In the genomic region with DNA sequence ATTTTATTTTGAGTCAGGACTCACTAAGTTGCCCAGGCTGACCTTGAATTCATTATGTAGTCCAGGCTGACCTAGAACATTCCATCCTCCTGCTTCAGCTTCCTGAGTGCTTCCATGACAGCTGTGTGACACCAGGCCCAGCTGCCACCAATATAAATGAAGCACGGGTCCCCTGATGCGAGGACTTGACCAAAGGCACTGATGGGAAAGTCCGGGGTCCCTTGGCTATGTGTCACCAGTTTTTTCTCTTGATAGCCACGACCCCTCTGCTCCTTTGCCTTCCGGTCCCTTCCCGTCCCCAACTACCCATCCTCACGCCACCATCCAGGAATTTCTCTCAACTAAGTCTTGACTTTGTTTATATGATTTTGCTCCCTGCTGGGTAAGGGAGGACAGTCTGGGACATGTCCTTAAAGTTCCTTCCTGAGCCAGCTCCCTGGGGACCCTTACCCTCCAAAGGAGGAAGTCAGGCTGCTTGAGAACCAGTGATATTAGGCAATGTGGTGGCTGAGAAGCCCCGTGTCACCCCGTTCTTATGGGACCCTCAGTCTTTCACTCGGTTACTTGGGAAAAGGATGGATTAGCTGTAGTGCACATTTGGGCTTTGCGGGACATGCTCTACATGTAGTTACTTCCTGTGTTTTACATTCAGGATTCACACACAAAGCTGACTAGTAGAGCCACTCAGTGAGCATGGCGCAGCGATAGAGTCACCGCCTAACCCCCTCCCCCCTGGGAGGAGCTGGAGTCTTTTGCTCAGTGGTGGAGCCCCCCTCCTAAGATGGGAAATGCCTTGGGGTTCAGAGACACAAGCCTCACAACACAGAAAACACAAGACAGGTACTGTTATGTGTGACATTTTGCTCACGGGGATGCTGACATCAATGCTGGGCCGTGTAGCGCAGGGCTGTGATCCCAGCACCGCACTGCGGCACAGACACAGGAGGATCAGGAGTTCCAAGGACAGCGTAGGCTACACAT, we compare ENCODE assay signal across 8 mouse cellular contexts. TPM values are rescaled to one million over a fixed set of nuclear protein-coding genes. Genes with fewer than 3 reads are reported as not detected.
DNase-seq lines count a peak whose midpoint lies in the region; ATAC-seq lines count a peak whose summit lies in the region.

No protein-coding gene starts in this region.

- peak overlapping the region; percentile 97 for H3K27ac ChIP-seq in embryonic facial prominence, embryonic 10.5 days (replicated peaks)
- peak overlapping the region; percentile 99 for H3K27ac ChIP-seq in heart, embryonic 12.5 days (ENCODE audit: poor library complexity, severe bottlenecking)
- peak overlapping the region; percentile 100 for H3K27ac ChIP-seq in liver, embryonic 16.5 days (ENCODE audit: low read length)

- no peaks in the 10 kb centered on the region for H3K27me3 ChIP-seq in embryonic facial prominence, embryonic 10.5 days (replicated peaks; ENCODE audit: low read depth, poor library complexity, severe bottlenecking)
- no peaks in the 10 kb centered on the region for H3K27me3 ChIP-seq in heart, embryonic 12.5 days (replicated peaks)
- no peaks in the 10 kb centered on the region for H3K27me3 ChIP-seq in liver, embryonic 16.5 days (ENCODE audit: control insufficient read depth, insufficient read depth, low read depth, low read length)

- peak overlapping the region; percentile 74 for H3K4me3 ChIP-seq in embryonic facial prominence, embryonic 10.5 days
- H3K4me3 ChIP-seq in heart, embryonic 12.5 days, result peak overlapping the region; percentile 63
- H3K4me3 ChIP-seq in liver, embryonic 16.5 days (ENCODE audit: low read depth, low read length), result peak overlapping the region; percentile 77

- H3K4me1 ChIP-seq in embryonic facial prominence, embryonic 10.5 days, result peaks cover 23% of the 10 kb centered on the region
- peaks cover 25% of the 10 kb centered on the region for H3K4me1 ChIP-seq in heart, embryonic 12.5 days (replicated peaks)
- H3K4me1 ChIP-seq in liver, embryonic 16.5 days (ENCODE audit: control insufficient read depth, low read depth, low read length), result peaks cover 52% of the 10 kb centered on the region

- peak overlapping the region; percentile 83 for H3K9ac ChIP-seq in heart, embryonic 12.5 days
- H3K9ac ChIP-seq in liver, embryonic 16.5 days (ENCODE audit: low read depth, low read length), result peak overlapping the region; percentile 85

- H3K4me2 ChIP-seq in heart, embryonic 12.5 days, result peak overlapping the region; percentile 79
- peak overlapping the region; percentile 88 for H3K4me2 ChIP-seq in liver, embryonic 16.5 days (ENCODE audit: low read depth, low read length)

- DNase-seq in adrenal gland, adult 18-20 months (ENCODE audit: low spot score in 2 of 2), result peak; percentile 23 to 33
- no peak for DNase-seq in adrenal gland, postnatal 4 days (ENCODE audit: low spot score in 2 of 2)
- DNase-seq in Muller cell, postnatal 12 days (ENCODE audit: inconsistent ontology term), result peak; percentile 80
- DNase-seq in embryonic facial prominence, embryonic 10.5 days (ENCODE audit: low spot score), result peak; percentile 61
- DNase-seq in kidney, postnatal 14 days, result peak; percentile 59
- DNase-seq in right cerebral cortex, postnatal 14 days, result peak; percentile 54

- no peaks in the 10 kb centered on the region for H3K9me3 ChIP-seq in embryonic facial prominence, embryonic 10.5 days
- no peaks in the 10 kb centered on the region for H3K9me3 ChIP-seq in heart, embryonic 12.5 days (replicated peaks)
- no peaks in the 10 kb centered on the region for H3K9me3 ChIP-seq in liver, embryonic 16.5 days (replicated peaks; ENCODE audit: control insufficient read depth, low read length)

- ATAC-seq in heart, embryonic 12.5 days (ENCODE audit: insufficient number of reproducible peaks, low FRiP score), result no peak
- ATAC-seq in liver, embryonic 16.5 days (ENCODE audit: low read depth), result no peak

- WGBS in embryonic facial prominence, embryonic 10.5 days, result 20% methylated on average over 20 of the region's 20 CpGs
- WGBS in heart, embryonic 12.5 days, result 14% methylated on average over 20 of the region's 20 CpGs
- 12% methylated on average over 20 of the region's 20 CpGs for WGBS in liver, embryonic 16.5 days (ENCODE audit: insufficient replicate concordance)

- peaks cover 42% of the 10 kb centered on the region for H3K36me3 ChIP-seq in embryonic facial prominence, embryonic 10.5 days (replicated peaks)
- H3K36me3 ChIP-seq in heart, embryonic 12.5 days, result peaks cover 15% of the 10 kb centered on the region
- no peaks in the 10 kb centered on the region; the same call in 1 of the 2 replicates for H3K36me3 ChIP-seq in liver, embryonic 16.5 days (ENCODE audit: control insufficient read depth, insufficient read depth)

RNA-seq across cellular contexts. Expression of a gene that starts 1.0 kb away (rescaled TPM):
- 10 to 100 TPM; 40.8 to 56.7 TPM for total RNA-seq in adrenal gland, adult 18-20 months (2021)
- total RNA-seq in adrenal gland, postnatal 4 days (2021), result 10 to 100 TPM; 23.6 to 24.1 TPM
- 46.4 and 49.4 TPM in 2 replicates for polyA plus RNA-seq in embryonic facial prominence, embryonic 10.5 days (2016; fragmentation: Nextera tagmentation; extraction: Ambion mirVana)
- 37.0 and 38.4 TPM in 2 replicates for polyA plus RNA-seq in heart, embryonic 12.5 days (2016; fragmentation: Nextera tagmentation; extraction: Ambion mirVana)
- 13.2 and 14.3 TPM in 2 replicates for polyA plus RNA-seq in liver, embryonic 16.5 days (2015; fragmentation: Nextera tagmentation; extraction: Ambion mirVana)

RNA-seq across cellular contexts. Expression of a gene that starts 14.8 kb away (rescaled TPM):
- 10 to 100 TPM in 1 of 2 experiments, 1 to 10 TPM in 1; 7.7 to 17.3 TPM for total RNA-seq in adrenal gland, adult 18-20 months (2021)
- total RNA-seq in adrenal gland, postnatal 4 days (2021), result 1 to 10 TPM; 4.5 to 4.8 TPM
- polyA plus RNA-seq in embryonic facial prominence, embryonic 10.5 days (2016; fragmentation: Nextera tagmentation; extraction: Ambion mirVana), result 1.7 and 2.0 TPM in 2 replicates
- polyA plus RNA-seq in heart, embryonic 12.5 days (2016; fragmentation: Nextera tagmentation; extraction: Ambion mirVana), result 0.97 and 1.1 TPM in 2 replicates
- 0.49 and 0.60 TPM in 2 replicates for polyA plus RNA-seq in liver, embryonic 16.5 days (2015; fragmentation: Nextera tagmentation; extraction: Ambion mirVana)

RNA-seq across cellular contexts. Expression of a gene that starts 44.5 kb away (rescaled TPM):
- 10 to 100 TPM; 42.9 to 56.4 TPM for total RNA-seq in adrenal gland, adult 18-20 months (2021)
- 10 to 100 TPM; 83.7 to 89.3 TPM for total RNA-seq in adrenal gland, postnatal 4 days (2021)
- polyA plus RNA-seq in embryonic facial prominence, embryonic 10.5 days (2016; fragmentation: Nextera tagmentation; extraction: Ambion mirVana), result 56.7 and 61.1 TPM in 2 replicates
- polyA plus RNA-seq in heart, embryonic 12.5 days (2016; fragmentation: Nextera tagmentation; extraction: Ambion mirVana), result 93.7 and 99.0 TPM in 2 replicates
- polyA plus RNA-seq in liver, embryonic 16.5 days (2015; fragmentation: Nextera tagmentation; extraction: Ambion mirVana), result 32.8 and 33.0 TPM in 2 replicates

RNA-seq across cellular contexts. Expression of a gene that starts 50.9 kb away (rescaled TPM):
- total RNA-seq in adrenal gland, adult 18-20 months (2021), result 10 to 100 TPM; 33.9 to 43.9 TPM
- total RNA-seq in adrenal gland, postnatal 4 days (2021), result 10 to 100 TPM; 44.8 to 46.7 TPM
- polyA plus RNA-seq in embryonic facial prominence, embryonic 10.5 days (2016; fragmentation: Nextera tagmentation; extraction: Ambion mirVana), result 5.2 and 6.2 TPM in 2 replicates
- 17.7 and 18.2 TPM in 2 replicates for polyA plus RNA-seq in heart, embryonic 12.5 days (2016; fragmentation: Nextera tagmentation; extraction: Ambion mirVana)
- polyA plus RNA-seq in liver, embryonic 16.5 days (2015; fragmentation: Nextera tagmentation; extraction: Ambion mirVana), result 4.0 and 5.0 TPM in 2 replicates

RNA-seq across cellular contexts. Expression of a gene that starts 52.8 kb away (rescaled TPM):
- total RNA-seq in adrenal gland, adult 18-20 months (2021), result not detected
- under 1 TPM in 1 of 2 experiments, not detected in 1; 0.39 TPM for total RNA-seq in adrenal gland, postnatal 4 days (2021)
- polyA plus RNA-seq in embryonic facial prominence, embryonic 10.5 days (2016; fragmentation: Nextera tagmentation; extraction: Ambion mirVana), result 0.25 TPM in 1 of 2 replicates, not detected in the other
- polyA plus RNA-seq in heart, embryonic 12.5 days (2016; fragmentation: Nextera tagmentation; extraction: Ambion mirVana), result not detected in 2 replicates
- 0.11 TPM in 1 of 2 replicates, not detected in the other for polyA plus RNA-seq in liver, embryonic 16.5 days (2015; fragmentation: Nextera tagmentation; extraction: Ambion mirVana)

Comparison
In these comparisons a context has a peak if more than half of its experiments do, and no peak if none do; other contexts are left out.
1. DNase-seq: peak in adrenal gland, adult 18-20 months (2 of 2), Muller cell, postnatal 12 days (single experiment), embryonic facial prominence, embryonic 10.5 days (single experiment), kidney, postnatal 14 days (single experiment) and right cerebral cortex, postnatal 14 days (single experiment); none in adrenal gland, postnatal 4 days (0 of 2).
2. Peak in every context shown above with its lines, with median percentiles within 50 percentile points of each other: H3K27ac ChIP-seq and H3K4me3 ChIP-seq.